Mouse (Mus musculus) mature B cell (primary cell): ENCODE measurements around the gene Il34.

Experiments
- in situ Hi-C: fragments of 300-500 bp; cut with MboI; formaldehyde crosslinking; loops from 2 replicates; pipeline ENCODE4 v1.14.3; 2019

Gene Il34

DNA sequence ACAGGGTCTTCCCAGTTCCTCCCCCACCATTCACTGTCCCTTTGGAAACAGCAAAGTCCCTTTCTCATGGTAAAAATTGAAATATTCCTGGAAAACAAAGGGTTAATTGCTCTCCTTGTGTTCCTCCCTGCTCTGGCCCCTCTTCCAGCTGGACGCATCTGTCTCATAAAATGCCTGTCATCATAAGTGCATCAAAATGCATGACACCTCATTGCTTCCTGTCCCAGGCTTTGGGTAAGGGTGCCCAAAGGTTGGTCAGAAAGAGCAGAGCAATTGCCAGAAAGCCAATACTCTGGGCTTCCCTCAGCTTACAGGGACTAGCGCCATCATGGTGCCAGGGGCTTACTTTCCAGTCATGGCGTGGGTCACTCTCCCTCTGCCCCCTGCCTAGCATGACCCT is 95.1 kb downstream of the Il34 start:
- in situ Hi-C loops, result no loop called here

DNA sequence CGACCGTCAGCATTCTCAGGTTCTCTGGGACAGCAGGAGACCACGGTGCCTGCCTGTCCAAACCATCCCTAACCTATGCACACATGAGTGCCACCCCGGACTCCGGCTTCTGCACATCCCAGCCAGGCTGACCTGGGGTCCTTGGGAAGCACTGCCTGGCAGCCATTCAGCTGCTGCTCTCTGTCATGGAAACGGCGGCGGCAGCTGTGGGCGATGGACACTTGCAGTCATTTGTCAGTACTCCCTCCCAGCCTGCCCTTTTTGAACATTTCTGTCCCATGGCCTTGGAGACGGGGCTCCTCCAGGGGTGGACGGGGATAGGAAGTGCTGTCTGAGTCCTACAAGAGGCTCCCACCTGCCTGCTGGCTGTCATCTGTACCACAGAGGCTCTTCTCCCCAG is 97.3 kb downstream of the Il34 start:
- in situ Hi-C loops, result no loop called here

DNA sequence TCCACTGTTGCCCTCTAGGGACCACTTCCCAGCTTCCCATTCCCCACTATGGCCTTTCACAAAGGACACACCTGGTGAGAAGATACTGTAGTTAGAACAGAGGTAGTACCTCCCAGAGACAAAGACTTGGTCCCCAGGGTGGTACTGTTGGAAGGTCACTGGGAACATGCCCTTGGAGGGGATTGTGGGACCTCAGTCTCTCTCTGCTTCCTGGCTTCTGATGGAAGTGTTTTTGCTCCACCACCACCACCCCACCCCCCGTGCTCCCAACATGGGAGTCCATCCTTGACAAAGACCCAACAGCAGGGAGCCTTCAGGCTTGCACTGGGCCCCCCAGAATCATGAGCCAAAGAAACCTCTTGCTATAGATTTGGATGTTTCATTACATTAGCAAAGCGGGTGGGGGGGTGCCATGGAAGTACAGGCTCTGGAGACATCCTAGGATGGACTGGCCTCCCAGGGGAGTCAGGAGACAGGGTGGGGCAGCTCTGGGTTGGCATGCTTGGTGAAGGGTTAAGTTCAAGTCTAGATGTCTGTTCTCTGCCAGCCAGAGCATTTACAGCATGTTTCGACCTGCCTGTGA is 99.3 kb downstream of the Il34 start:
- in situ Hi-C loops, result no loop called here

DNA sequence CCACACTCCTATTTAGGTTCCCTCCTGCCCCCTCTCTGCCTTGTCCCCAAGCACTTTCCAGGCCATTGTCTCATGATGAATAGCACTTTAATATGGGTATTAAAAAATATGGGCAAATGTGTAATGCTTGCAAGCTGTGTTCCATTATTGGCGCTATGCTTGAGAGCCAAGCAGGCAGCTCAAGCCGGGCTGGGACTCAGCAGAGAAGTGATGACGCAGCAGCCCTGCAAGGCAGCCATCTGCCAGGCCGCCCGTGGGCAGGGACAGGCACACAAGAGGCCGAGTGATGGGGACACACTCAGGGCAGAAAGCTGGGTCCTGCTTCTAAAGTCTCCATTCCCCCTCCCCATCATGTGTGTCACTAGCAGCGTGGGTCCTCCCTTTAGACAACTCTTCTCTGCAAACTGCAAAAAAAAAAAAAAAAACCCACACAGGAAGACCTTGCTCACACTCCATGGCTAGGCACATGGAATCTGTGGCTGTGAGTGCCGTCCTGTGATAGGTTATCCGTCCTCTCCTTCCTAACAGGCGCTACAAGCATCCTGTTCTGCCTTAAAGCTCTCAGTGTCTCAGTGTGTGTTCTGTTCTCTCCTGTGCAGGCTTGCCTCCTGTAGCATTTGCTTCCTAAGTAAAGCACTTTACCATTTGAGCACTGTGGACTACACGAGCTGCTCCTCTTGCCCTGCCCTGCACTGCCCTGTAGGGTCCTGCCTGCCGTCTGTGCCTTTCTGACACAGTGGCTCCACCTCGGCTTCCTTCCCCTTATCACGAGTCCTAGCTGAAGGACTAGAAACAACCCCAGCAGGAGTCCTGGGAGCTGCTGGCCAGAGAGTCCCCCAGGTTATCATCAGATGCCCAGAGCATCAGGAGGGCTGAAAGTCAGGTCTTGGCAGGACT is 100.1 kb downstream of the Il34 start:
- in situ Hi-C loops, result no loop called here

DNA sequence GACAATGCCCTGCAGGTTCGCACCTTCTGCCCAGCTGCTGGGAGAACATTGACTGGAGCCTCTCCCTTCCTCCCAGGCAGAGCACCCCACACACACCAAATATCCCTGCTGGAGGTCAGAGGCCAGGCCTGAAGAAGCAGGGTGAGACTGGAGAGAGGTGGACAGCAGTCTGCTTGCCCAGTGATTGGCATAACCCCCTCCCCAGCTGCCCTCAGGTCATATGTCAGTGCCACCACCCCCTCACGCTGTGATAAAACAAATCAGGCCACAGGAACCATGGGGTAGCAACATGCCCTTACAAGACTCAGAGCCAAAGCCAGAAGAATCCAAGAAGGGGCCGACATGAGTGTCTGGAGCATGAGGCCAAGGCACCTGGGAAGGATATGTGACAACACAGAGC is 101.6 kb downstream of the Il34 start:
- in situ Hi-C loops, result no loop called here

DNA sequence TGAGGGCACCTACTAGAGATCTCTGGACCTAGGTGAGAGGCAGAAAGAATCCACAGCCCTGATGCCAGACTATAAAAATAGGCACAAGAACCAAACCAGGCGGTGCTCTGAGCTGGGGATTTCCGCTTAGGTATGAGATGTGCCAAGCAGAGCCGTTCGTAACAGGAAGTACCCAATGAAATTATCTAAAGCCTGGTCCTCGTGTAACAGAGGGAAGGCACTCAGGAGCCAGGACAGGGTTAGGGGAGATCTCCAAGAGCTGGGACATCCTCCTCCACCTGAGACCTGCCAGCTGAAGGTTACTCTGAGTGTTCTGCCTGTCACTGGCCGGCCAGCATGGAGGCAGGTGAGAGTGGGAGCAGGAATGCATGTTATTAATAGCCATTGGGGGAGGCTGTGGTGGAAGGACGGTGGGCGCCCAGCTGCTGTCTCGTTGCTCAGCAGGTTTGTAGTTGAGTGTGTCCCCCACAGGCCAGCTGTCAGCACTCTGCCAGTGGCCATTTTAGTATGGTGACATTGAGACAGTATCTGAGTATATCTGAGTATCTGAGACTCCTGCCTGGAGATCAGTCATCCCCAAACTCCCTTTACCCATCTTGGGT is 102.2 kb downstream of the Il34 start:
- in situ Hi-C loops, result no loop called here

DNA sequence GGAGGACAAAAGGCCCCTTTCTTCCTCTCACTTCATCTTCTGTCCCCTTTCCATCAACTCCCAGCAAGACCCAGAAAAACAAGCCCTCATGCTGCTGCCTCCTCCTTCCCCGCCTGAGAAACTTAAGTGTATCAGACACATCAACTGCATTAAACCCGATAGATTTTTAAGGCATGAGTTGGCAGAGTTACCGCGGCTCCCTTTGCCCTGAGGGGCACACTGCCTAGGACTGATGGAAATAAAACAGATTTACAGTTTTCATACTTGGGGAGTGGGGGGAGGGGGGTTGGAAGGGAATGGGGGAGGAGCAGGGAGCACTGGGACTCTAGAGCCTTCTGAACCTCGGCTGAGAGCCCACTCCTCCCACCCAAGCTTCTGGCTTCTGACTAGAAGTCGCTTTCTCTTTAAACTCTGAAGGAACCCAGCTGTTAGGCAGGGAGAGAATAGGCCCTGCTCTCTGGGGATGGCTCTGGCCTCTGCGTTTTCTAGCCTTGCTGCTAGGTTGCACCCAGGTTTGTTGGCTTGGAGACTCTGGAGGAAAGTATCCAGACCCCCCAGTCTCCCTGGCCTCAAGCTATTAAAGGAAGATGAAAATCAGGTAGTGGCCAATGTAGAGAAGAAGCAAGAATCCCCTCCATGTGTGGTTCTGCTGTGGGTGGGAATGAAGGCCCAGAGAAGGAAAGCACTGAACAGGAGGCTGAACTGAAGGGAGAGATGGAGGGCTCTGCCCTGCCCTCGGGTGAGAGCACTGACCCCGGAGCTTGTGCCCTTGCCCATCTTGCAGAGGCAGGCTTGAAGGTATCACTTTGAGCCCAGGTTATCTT is 102.9 kb downstream of the Il34 start:
- in situ Hi-C loops, result no loop called here

DNA sequence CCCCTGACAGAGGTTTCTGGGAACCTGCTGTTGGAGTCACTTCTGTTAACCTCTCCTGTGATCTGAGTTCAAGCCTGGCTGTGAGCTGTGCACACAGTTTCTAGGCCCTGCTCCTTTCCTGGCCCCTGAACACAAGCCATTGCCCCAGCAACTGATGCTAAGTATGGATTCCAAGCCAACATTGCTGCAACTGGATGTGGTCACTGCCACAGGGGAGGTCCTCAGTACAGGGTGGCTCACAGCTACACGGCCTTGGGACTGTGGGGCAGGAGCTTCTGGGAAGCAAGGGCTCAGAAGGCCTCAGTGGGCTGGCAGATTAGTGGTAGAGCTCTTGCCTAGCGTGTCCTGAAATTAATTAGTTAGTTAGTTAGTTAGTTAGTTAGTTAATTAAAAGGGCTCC is 105.2 kb downstream of the Il34 start:
- in situ Hi-C loops, result no loop called here

DNA sequence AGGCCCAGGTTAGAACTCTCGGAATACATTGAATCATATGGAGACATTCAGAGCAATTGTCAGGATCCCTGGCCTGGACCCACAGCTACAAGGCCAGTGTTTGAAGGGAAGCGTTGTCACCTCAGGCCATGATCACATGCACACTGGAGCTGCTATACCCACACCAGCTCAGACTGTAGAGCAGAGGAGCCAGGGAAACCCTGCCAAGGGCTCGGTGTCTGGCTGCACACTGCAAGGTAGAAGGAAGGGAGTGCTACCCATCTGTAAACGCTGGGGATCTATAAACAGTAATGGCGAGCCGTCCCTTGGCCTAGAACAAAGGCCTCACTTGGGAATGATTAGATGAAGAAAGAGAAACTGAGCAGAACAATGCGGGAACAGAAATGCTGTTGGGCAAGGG is 106.2 kb downstream of the Il34 start:
- in situ Hi-C loops, result no loop called here

DNA sequence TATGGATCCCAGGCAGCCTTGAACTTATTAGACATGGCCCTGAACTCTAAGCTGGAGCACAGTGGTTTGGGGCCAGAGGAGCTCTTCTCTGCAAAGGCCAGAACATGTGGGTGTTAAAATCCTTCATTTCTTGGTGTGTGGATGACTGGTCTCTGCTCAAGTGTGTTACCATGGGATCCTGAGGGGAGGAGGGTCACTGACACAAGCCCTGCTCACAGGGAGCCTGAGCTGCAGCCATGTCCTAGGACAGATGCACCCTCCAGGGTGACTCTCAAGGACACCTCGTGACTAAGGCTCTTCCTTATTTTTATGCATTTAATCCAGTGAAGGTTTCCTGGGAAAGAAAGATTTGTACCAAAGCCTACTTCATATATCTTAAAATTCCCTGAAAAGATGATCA is 107.6 kb downstream of the Il34 start:
- in situ Hi-C loops, result no loop called here

DNA sequence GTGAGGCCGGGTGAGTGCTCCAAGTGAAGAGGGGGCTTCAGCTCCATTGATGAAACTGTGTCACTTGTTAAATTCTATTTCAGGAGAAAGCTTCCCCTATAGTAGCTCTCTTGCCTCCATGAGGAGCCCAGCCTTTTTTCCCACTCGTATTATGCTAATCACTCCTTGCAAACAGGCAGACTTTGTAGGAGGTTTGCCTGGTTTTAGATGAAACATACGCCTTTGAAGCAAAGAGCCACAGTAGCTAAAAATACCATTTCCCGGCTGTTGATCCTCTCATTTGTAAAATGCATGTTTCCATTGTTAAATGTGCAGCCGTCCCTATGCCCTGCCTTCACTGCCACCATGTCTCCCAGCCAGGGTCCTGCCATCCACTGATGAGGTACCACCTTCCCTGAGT is 108.2 kb downstream of the Il34 start:
- in situ Hi-C loops, result no loop called here

DNA sequence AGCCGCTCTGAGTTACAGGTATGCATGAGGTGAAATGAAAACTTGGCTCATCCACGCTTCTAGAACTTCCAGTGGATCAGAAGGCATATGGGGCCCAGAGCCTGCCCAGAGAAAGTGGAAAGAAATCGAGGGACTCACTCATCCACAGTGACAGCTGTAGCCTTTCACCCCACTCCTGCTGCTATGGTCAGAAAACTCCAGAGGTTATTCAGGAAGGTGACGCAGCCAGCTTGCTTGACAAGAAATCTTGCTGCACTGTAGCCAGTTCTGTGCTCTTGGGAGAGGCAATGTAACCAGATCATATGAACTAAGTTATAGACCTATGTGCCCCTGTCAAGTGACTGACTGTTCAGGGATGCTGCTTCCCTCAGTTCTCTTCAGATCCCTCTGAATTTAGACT is 109.7 kb downstream of the Il34 start:
- in situ Hi-C loops, result no loop called here

DNA sequence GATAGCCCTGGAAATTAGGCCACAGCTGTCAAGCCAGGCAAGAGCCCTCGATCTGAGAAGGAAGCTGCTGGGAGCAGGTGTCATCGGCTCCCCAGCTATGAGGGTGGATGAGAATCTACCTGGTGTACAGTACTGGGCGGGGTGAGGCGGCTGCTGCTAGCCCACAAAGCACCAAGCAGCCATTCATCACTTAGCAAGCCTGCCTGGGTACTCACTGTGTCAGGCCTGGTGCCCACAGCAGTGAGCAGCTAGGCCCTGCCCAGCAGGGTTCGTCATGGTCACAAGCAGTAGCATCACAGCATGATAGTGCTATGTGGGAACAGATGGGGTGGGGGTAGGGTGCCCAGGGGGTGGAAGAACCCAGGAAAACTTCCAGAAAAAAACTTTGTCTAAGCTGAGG is 110.3 kb downstream of the Il34 start:
- in situ Hi-C loops, result no loop called here

DNA sequence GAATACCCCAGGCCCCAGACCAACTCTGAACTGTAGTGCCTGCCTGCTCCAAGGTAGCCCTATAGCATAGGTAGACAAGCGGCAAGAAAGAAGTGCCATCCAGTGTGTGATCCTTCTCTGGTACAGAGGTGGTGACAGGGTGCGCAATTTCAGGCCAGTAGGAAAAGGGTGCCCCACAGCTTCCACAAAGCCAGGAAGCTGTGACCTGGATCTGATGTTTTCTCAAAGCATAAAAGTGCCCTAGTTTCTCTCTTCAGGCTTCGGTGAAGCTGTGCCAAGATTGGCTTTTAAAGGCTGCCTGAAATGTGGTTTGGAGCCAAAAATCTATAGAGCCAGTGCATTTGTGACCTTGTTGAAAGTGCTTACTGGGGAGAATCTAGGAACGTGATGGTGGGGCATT is 110.9 kb downstream of the Il34 start:
- in situ Hi-C loops, result no loop called here

DNA sequence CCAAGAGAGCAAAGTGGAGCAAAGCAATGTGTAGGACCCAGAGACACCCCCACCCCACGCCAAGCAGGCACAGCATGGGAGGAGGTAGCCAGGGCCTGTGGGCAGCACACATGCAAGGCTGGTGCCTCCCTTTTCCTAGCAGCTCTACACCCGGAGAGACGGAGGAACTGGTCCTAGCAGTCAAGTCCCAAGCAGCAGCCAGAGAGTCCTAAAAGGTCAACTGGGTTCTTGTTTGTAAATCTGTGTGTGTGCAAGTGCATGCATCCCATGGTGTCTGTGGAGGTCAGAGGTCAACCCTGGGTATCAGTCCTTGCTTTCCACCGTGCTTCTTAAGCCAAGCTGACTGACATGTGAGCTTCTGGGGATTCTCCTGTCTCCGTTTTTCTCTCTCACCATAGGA is 111.5 kb downstream of the Il34 start:
- in situ Hi-C loops, result no loop called here
